Mouse (Mus musculus) liver, embryonic 11.5 days (tissue): ENCODE measurements around the gene Dmbt1. TPM values are rescaled to one million over a fixed set of nuclear protein-coding genes. Genes with fewer than 3 reads are reported as not detected.

Experiments used
- ATAC-seq: fragments of 200-750 bp; cut with Nextera tagmentation; replicated peaks from 2 replicates; pipeline ENCODE4 v1.8.0; 2017; ENCODE audit warnings: moderate number of reproducible peaks, mild to moderate bottlenecking, moderate TSS enrichment, moderate library complexity; ENCODE audit not compliant: low FRiP score
- DNase-seq: peaks from one replicate; pipeline ENCODE4 v3.0.0-alpha.2; 2017; ENCODE audit warnings: low spot score
- H3K27ac ChIP-seq: fragments of 300-500 bp; sonication (generic); 2 replicates; pipeline ENCODE4 v1.5.1; 2014; ENCODE audit warnings: mild to moderate bottlenecking, low read depth, low read length, control low read depth
- H3K27me3 ChIP-seq: fragments of 300-500 bp; sonication (generic); replicated peaks from 2 replicates; pipeline ENCODE4 v1.6.1; 2014; ENCODE audit warnings: low read length, mixed read lengths; ENCODE audit not compliant: control insufficient read depth, insufficient read depth
- H3K36me3 ChIP-seq: fragments of 300-500 bp; sonication (generic); 2 replicates; pipeline ENCODE4 v1.6.1; 2014; ENCODE audit warnings: mild to moderate bottlenecking, low read length, moderate library complexity, mixed read lengths; ENCODE audit not compliant: control insufficient read depth, insufficient read depth
- H3K4me1 ChIP-seq: fragments of 300-500 bp; sonication (generic); replicated peaks from 2 replicates; pipeline ENCODE4 v1.6.1; 2014; ENCODE audit warnings: low read length, mixed read lengths; ENCODE audit not compliant: control insufficient read depth, insufficient read depth
- H3K4me2 ChIP-seq: fragments of 300-500 bp; sonication (generic); 2 replicates; pipeline ENCODE4 v1.6.1; 2014; ENCODE audit warnings: mild to moderate bottlenecking, control low read depth, moderate library complexity
- H3K4me3 ChIP-seq: fragments of 300-500 bp; sonication (generic); 2 replicates; pipeline ENCODE4 v1.5.1; 2014; ENCODE audit warnings: low read depth, low read length, control low read depth
- H3K9ac ChIP-seq: fragments of 300-500 bp; sonication (generic); 2 replicates; pipeline ENCODE4 v1.6.1; 2014; ENCODE audit warnings: low read depth, low read length, control low read depth
- H3K9me3 ChIP-seq: fragments of 300-500 bp; sonication (generic); 2 replicates; pipeline ENCODE4 v1.6.1; 2016; ENCODE audit warnings: low read length, inconsistent platforms, mixed read lengths; ENCODE audit not compliant: control insufficient read depth
- WGBS: fragments of 180-500 bp; shearing (Covaris S2); extraction: QIAGEN DNeasy Blood & Tissue Kit; methylation state at CpG from one replicate; pipeline ENCODE4 v1.1.7; 2014; 5-methylcytosine and 5-hydroxymethylcytosine counted together
- polyA plus RNA-seq: library from polyadenylated mRNA; unstranded; fragments of >200 nt; fragmentation: Nextera tagmentation; extraction: Ambion mirVana; gene quantifications from 2 replicates; pipeline ENCODE4 v1.2.1, GENCODE M21; 2014

Dmbt1 gene
- polyA plus RNA-seq, 1 experiment from 2014 or later = not detected

GRCm38 (mm10) chr7:131122210-131122807 is 90.5 kb downstream of the Dmbt1 start:
- Histone ChIP-seq H3K27ac (no peak overlapping the region), H3K4me1 (no peaks in the 10 kb centered on the region), H3K27me3 (no peaks in the 10 kb centered on the region), H3K4me2 (no peak overlapping the region), H3K9ac (no peak overlapping the region), H3K9me3 (no peaks in the 10 kb centered on the region), H3K36me3 (no peaks in the 10 kb centered on the region), H3K4me3 (no peak overlapping the region)
- no peak for DNase-seq
- ATAC-seq = no peak
- 78% methylated on average over 2 of the region's 2 CpGs for WGBS

- H3K9ac ChIP-seq = no peak overlapping the region
- no peak overlapping the region for H3K4me2 ChIP-seq
- H3K27me3 ChIP-seq = no peaks in the 10 kb centered on the region
- DNase-seq = no peak
- H3K4me1 ChIP-seq = no peaks in the 10 kb centered on the region
- ATAC-seq = no peak
- 61% methylated on average over 12 of the region's 12 CpGs for WGBS
- no peak overlapping the region for H3K4me3 ChIP-seq
- H3K9me3 ChIP-seq = no peaks in the 10 kb centered on the region
- no peak overlapping the region for H3K27ac ChIP-seq
- no peaks in the 10 kb centered on the region for H3K36me3 ChIP-seq
Observed at GRCm38 (mm10) chr7:131130021-131130420, 98.2 kb downstream of the Dmbt1 start.

DNA sequence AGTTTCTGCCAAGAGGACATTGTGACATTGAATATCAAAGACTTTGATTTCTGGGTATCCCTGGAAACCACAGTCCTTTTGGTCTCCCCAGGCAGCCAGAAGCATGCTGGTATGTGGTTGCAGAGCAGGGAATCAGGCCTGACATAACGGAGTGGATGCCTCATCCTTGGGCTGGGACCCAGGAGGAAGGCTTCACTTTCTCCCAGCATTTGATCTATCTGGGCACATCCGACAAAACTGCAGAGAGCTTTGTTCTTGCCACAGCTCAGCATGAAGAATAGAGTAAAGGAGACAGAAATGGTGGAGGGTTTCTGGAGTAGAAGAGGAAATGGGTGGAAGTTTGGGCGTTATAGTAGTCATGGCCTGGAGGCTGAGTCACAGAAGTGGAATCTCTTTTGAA is 101.3 kb downstream of the Dmbt1 start:
- no peaks in the 10 kb centered on the region for H3K36me3 ChIP-seq
- H3K9me3 ChIP-seq = no peaks in the 10 kb centered on the region
- no peak overlapping the region for H3K4me3 ChIP-seq
- H3K27me3 ChIP-seq = no peaks in the 10 kb centered on the region
- H3K4me2 ChIP-seq = no peak overlapping the region
- no peak for DNase-seq
- WGBS = 59% methylated on average over 3 of the region's 3 CpGs
- no peak overlapping the region for H3K27ac ChIP-seq
- H3K9ac ChIP-seq = no peak overlapping the region
- ATAC-seq = no peak
- H3K4me1 ChIP-seq = no peaks in the 10 kb centered on the region

- Histone ChIP-seq H3K4me3 (no peak within 1 kb of the TSS), H3K4me1 (no peaks in the 10 kb centered on the region), H3K27ac (no peak within 1 kb of the TSS), H3K36me3 (no peaks in the 10 kb centered on the region), H3K4me2 (no peak within 1 kb of the TSS), H3K27me3 (no peaks in the 10 kb centered on the region), H3K9me3 (no peaks in the 10 kb centered on the region), H3K9ac (no peak within 1 kb of the TSS)
- DNase-seq = no peak
- ATAC-seq = no peak
- 79% methylated on average over 2 of the region's 2 CpGs for WGBS
Observed at GRCm38 (mm10) chr7:131146214-131146613, 114.4 kb downstream of the Dmbt1 start, which contains the start of gene 4933402N03Rik. Gene 4933402N03Rik, minus strand, starts transcription at chr7:131146314.

DNA sequence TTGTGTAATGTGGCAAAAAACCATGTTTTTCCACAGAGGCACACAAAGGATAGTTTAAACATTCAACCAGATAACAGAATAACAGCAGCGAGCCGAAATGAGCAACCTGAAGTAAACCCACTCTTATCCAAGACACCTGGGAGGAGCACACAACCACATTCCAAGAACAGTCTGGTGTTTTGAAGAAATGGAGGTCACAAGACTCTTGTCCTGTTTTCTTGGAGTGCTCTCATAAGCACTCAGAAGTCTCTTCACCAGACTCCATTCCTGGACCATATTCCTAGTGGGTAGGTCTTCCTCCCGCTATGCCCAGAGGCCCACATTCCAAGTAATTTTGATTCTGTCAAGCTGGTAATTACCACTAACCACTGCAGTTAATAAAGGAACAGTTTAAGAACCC is 118.3 kb downstream of the Dmbt1 start:
- no peaks in the 10 kb centered on the region for H3K36me3 ChIP-seq
- ATAC-seq (no peak), DNase-seq (no peak)
- H3K27me3 ChIP-seq = no peaks in the 10 kb centered on the region
- H3K27ac ChIP-seq = no peak overlapping the region
- WGBS = 78% methylated on average over 3 of the region's 3 CpGs
- H3K9ac ChIP-seq = no peak overlapping the region
- no peak overlapping the region for H3K4me3 ChIP-seq
- no peaks in the 10 kb centered on the region for H3K4me1 ChIP-seq
- H3K9me3 ChIP-seq = no peaks in the 10 kb centered on the region
- H3K4me2 ChIP-seq = no peak overlapping the region

- no peaks in the 10 kb centered on the region for H3K9me3 ChIP-seq
- no peaks in the 10 kb centered on the region for H3K27me3 ChIP-seq
- H3K9ac ChIP-seq = no peak overlapping the region
- WGBS = 48% methylated on average over 5 of the region's 5 CpGs
- H3K36me3 ChIP-seq = no peaks in the 10 kb centered on the region
- ATAC-seq = no peak
- H3K27ac ChIP-seq = no peak overlapping the region
- H3K4me2 ChIP-seq = no peak overlapping the region
- no peak for DNase-seq
- H3K4me3 ChIP-seq = no peak overlapping the region
- no peaks in the 10 kb centered on the region for H3K4me1 ChIP-seq
Observed at GRCm38 (mm10) chr7:131153044-131153443, 121.2 kb downstream of the Dmbt1 start.

DNA sequence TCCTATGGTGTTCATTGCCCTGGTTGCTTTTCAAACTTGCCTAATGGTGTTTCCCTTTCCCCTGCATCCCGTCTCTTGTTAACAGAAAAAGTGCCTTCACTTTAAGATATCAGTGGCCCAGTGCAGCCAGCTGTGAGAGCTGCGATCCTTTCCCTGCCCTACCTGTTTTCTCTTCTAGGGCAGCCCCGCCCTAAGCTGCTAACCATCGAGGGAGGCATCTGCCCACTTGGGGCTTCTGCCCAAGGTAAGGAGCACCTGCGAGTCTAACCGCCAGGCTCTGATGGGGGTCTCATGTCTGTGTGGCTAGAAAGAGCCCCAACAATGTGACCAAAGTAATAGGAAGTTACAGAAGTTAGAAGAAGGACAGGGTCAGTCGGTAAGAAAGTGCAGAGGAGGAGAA is 130.4 kb downstream of the Dmbt1 start:
- no peak overlapping the region for H3K4me2 ChIP-seq
- 61% methylated on average over 7 of the region's 7 CpGs for WGBS
- DNase-seq (no peak), ATAC-seq (no peak)
- H3K27ac ChIP-seq = no peak overlapping the region
- H3K4me3 ChIP-seq = no peak overlapping the region
- no peaks in the 10 kb centered on the region for H3K4me1 ChIP-seq
- no peak overlapping the region for H3K9ac ChIP-seq
- no peaks in the 10 kb centered on the region for H3K9me3 ChIP-seq
- no peaks in the 10 kb centered on the region for H3K36me3 ChIP-seq
- no peaks in the 10 kb centered on the region for H3K27me3 ChIP-seq

- H3K4me3 ChIP-seq = no peak overlapping the region
- H3K27me3 ChIP-seq = no peaks in the 10 kb centered on the region
- no peak for ATAC-seq
- no peak overlapping the region for H3K9ac ChIP-seq
- H3K9me3 ChIP-seq = no peaks in the 10 kb centered on the region
- no peak overlapping the region for H3K27ac ChIP-seq
- H3K36me3 ChIP-seq = no peaks in the 10 kb centered on the region
- no peak overlapping the region for H3K4me2 ChIP-seq
- WGBS = 74% methylated on average over 3 of the region's 3 CpGs
- DNase-seq = no peak
- no peaks in the 10 kb centered on the region for H3K4me1 ChIP-seq
Observed at GRCm38 (mm10) chr7:131167771-131168170, 135.9 kb downstream of the Dmbt1 start.

DNA sequence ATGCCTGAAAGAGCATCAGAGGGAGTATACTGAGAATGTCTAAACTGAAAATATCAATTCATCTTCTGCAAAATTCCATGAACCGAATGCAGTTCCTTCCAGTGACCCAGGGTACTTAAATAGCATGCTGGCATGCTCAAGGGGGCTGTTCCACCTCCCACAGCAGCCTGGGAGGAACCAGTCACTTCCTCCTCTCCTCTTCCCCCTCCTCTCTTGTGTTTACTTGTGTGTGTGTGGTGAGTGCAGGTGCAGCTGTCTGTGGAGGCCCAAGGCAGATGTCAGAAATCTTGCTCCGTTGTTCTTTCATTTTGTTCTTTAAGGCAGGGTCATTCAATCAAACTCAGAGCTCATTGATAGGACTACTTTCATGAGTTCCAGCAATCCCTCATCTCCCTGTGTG is 137.2 kb downstream of the Dmbt1 start:
- no peak for ATAC-seq
- H3K27ac ChIP-seq = no peak overlapping the region
- 43% methylated on average over 2 of the region's 2 CpGs for WGBS
- no peak overlapping the region for H3K4me3 ChIP-seq
- no peaks in the 10 kb centered on the region for H3K36me3 ChIP-seq
- no peaks in the 10 kb centered on the region for H3K9me3 ChIP-seq
- H3K4me2 ChIP-seq = no peak overlapping the region
- no peak overlapping the region for H3K9ac ChIP-seq
- H3K27me3 ChIP-seq = no peaks in the 10 kb centered on the region
- H3K4me1 ChIP-seq = no peaks in the 10 kb centered on the region
- DNase-seq = no peak
